8 mouse cellular contexts compared by ENCODE assay signal in genomic region chr10:84450654-84451053, GRCm38 (mm10). TPM values are rescaled to one million over a fixed set of nuclear protein-coding genes. Genes with fewer than 3 reads are reported as not detected.
DNase-seq lines count a peak whose midpoint lies in the region; ATAC-seq and TF ChIP-seq lines count a peak whose summit lies in the region.

No protein-coding gene starts in this region.

- no peak for ATAC-seq in embryonic facial prominence, embryonic 11.5 days (replicated peaks; ENCODE audit: insufficient number of reproducible peaks, low FRiP score, low TSS enrichment, low read depth)
- peak; percentile 40 for ATAC-seq in heart, postnatal 0 days (ENCODE audit: insufficient read depth, low read depth)

- no peaks in the 10 kb centered on the region for H3K27me3 ChIP-seq in embryonic facial prominence, embryonic 11.5 days (ENCODE audit: control insufficient read depth, insufficient read depth, low read length)
- no peaks in the 10 kb centered on the region for H3K27me3 ChIP-seq in heart, postnatal 0 days (ENCODE audit: control insufficient read depth, insufficient read depth, low read length)

- no peak for TF ChIP-seq POLR2A in lung, adult 2 months (IDR thresholded peaks at IDR 0.05; ENCODE audit: borderline replicate concordance, extremely low read depth, low read depth, low read length)

- H3K9ac ChIP-seq in embryonic facial prominence, embryonic 11.5 days (replicated peaks; ENCODE audit: low read length), result no peak overlapping the region
- H3K9ac ChIP-seq in heart, postnatal 0 days (replicated peaks; ENCODE audit: low read depth, low read length), result no peak overlapping the region

- H3K27ac ChIP-seq in embryonic facial prominence, embryonic 11.5 days (replicated peaks; ENCODE audit: low read depth, low read length), result no peak overlapping the region
- no peak overlapping the region for H3K27ac ChIP-seq in heart, postnatal 0 days (ENCODE audit: low read depth)

- no peak overlapping the region for H3K4me3 ChIP-seq in embryonic facial prominence, embryonic 11.5 days (ENCODE audit: low read depth, low read length)
- no peak overlapping the region for H3K4me3 ChIP-seq in heart, postnatal 0 days (ENCODE audit: low read depth, low read length)
- no peak overlapping the region for H3K4me3 ChIP-seq in lung, adult 2 months (replicated peaks; ENCODE audit: extremely low read depth, low read depth, low read length)

- 2% methylated on average over 10 of the region's 10 CpGs for WGBS in embryonic facial prominence, embryonic 11.5 days
- WGBS in heart, postnatal 0 days, result 3% methylated on average over 10 of the region's 10 CpGs
- 4% methylated on average over 10 of the region's 10 CpGs for WGBS in lung, adult 2 months

- no peaks in the 10 kb centered on the region for H3K9me3 ChIP-seq in embryonic facial prominence, embryonic 11.5 days (replicated peaks; ENCODE audit: control insufficient read depth, low read length)
- H3K9me3 ChIP-seq in heart, postnatal 0 days (replicated peaks; ENCODE audit: control insufficient read depth, low read length), result no peaks in the 10 kb centered on the region

- H3K4me2 ChIP-seq in embryonic facial prominence, embryonic 11.5 days (ENCODE audit: low read depth, low read length), result no peak overlapping the region
- no peak overlapping the region for H3K4me2 ChIP-seq in heart, postnatal 0 days (ENCODE audit: low read depth, low read length)

- TF ChIP-seq CTCF in heart, postnatal 0 days (IDR thresholded peaks at IDR 0.05; ENCODE audit: low read depth), result peak; percentile 90
- peak; percentile 75 for TF ChIP-seq CTCF in lung, adult 2 months (IDR thresholded peaks at IDR 0.05; ENCODE audit: insufficient read depth, low read length)

- peak; percentile 64 for DNase-seq in A20 (ENCODE audit: low read depth, low spot score)
- DNase-seq in adrenal gland, postnatal 25 days, result peak; percentile 87
- DNase-seq in embryonic facial prominence, embryonic 11.5 days (ENCODE audit: low spot score), result peak; percentile 93
- peak; percentile 88 for DNase-seq in heart, postnatal 0 days (ENCODE audit: low spot score)
- DNase-seq in kidney, postnatal 14 days, result peak; percentile 87
- DNase-seq in lung, adult 2 months, result peak; percentile 81
- DNase-seq in ovary, adult 18-20 months (ENCODE audit: low spot score), result peak; percentile 61
- peak; percentile 20 to 35 for DNase-seq in thymus, adult 18-20 months

- TF ChIP-seq EP300 in heart, postnatal 0 days (IDR thresholded peaks at IDR 0.05; ENCODE audit: low read depth), result no peak

- H3K4me1 ChIP-seq in embryonic facial prominence, embryonic 11.5 days (ENCODE audit: control insufficient read depth, insufficient read depth, low read length), result no peaks in the 10 kb centered on the region
- H3K4me1 ChIP-seq in heart, postnatal 0 days (ENCODE audit: control insufficient read depth, insufficient read depth), result no peaks in the 10 kb centered on the region
- no peaks in the 10 kb centered on the region for H3K4me1 ChIP-seq in lung, adult 2 months (ENCODE audit: control insufficient read depth, insufficient read depth, low read length)

- H3K36me3 ChIP-seq in embryonic facial prominence, embryonic 11.5 days (replicated peaks; ENCODE audit: control insufficient read depth, insufficient read depth, low read depth, low read length), result no peaks in the 10 kb centered on the region
- no peaks in the 10 kb centered on the region for H3K36me3 ChIP-seq in heart, postnatal 0 days (replicated peaks; ENCODE audit: control insufficient read depth, insufficient read depth, low read length)

RNA-seq across cellular contexts. Expression of gene Nuak1, which starts 10.3 kb away (rescaled TPM):
- 6.8 and 7.8 TPM in 2 replicates for total RNA-seq in adrenal gland, postnatal 25 days (2021)
- polyA plus RNA-seq in embryonic facial prominence, embryonic 11.5 days (2014; fragmentation: Nextera tagmentation; extraction: Ambion mirVana), result 3.5 and 4.6 TPM in 2 replicates
- total RNA-seq in heart, postnatal 0 days (2014; rRNA removed; ENCODE audit: low replicate concordance), result 33.6 and 36.8 TPM in 2 replicates
- polyA plus RNA-seq in heart, postnatal 0 days (2015; fragmentation: Nextera tagmentation; extraction: Ambion mirVana), result 1.4 and 1.7 TPM in 2 replicates
- 19.2 and 24.3 TPM in 2 replicates for polyA plus RNA-seq in lung, adult 2 months (2012; rRNA removed)

Comparison
In these comparisons a context has a peak if more than half of its experiments do, and no peak if none do; other contexts are left out.
1. DNase-seq: peak in every context shown above with its lines; median percentile 93 in embryonic facial prominence, embryonic 11.5 days; 88 in heart, postnatal 0 days; 87 in adrenal gland, postnatal 25 days; 87 in kidney, postnatal 14 days; 81 in lung, adult 2 months; 64 in A20; 61 in ovary, adult 18-20 months; 28 in thymus, adult 18-20 months.